ENCODE assay signal across 8 mouse cellular contexts in the genomic region with DNA sequence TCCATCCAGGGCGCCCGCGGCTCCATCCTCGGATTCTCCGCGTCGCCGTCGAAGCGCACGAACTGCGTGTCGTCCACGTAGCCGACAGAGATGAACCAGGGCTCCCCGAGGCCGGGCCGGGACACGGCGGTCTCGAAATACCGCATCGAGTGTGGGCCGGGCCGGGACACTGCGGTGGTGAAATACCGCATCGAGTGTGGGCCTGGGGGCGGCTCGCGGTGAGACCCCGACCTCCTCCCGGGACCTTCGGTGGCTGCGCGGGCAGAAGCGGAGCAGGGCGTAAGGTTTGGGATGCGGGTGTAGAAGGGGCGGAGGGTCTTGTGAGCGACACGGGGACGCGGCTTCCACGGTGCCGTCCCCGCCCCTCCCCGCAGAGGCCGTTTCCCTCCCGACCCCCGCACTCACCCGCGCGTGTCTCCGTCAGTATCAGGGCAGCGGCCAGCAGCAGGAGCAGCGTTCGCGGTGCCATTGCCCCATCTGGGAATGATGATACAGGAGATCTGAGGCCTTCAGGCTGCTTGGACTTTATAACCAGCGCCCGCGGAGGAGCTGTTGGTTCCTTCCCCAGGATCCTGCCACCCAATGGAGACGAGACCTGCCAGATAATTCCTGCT. TPM values are rescaled to one million over a fixed set of nuclear protein-coding genes. Genes with fewer than 3 reads are reported as not detected.
A peak's percentile ranks its signal among the peaks of the same experiment; 100 is the strongest.
DNase-seq lines count a peak whose midpoint lies in the region; ATAC-seq and TF ChIP-seq lines count a peak whose summit lies in the region.

A gene (minus strand): TSS at position 499 of the 614 bp plus-strand sequence.

- peak; percentile 31 for DNase-seq in adrenal gland, postnatal 14 days
- DNase-seq in adrenal gland, postnatal 10 days, result no peak
- DNase-seq in hindbrain, embryonic 14.5 days (ENCODE audit: low spot score), result no peak
- DNase-seq in yolk sac, embryonic 10.5 days (ENCODE audit: low spot score), result no peak
- DNase-seq in left cerebral cortex, adult 11 months (ENCODE audit: low spot score), result no peak
- DNase-seq in embryo, embryonic 11 days, result no peak

- no peak for TF ChIP-seq EP300 in ES-Bruce4 (IDR thresholded peaks at IDR 0.05; ENCODE audit: insufficient read depth, low read depth, low read length)

- TF ChIP-seq CTCF in ES-Bruce4 (IDR thresholded peaks at IDR 0.05; ENCODE audit: low read depth, low read length), result no peak

- no peaks in the 10 kb centered on the region for H3K9me3 ChIP-seq in ES-Bruce4 (replicated peaks; ENCODE audit: control insufficient read depth, insufficient read depth, low read length, poor library complexity, severe bottlenecking)
- H3K9me3 ChIP-seq in hindbrain, embryonic 14.5 days (ENCODE audit: control insufficient read depth, low read length), result no peaks in the 10 kb centered on the region
- no peaks in the 10 kb centered on the region for H3K9me3 ChIP-seq in megakaryocyte, embryonic 14.5 days

- peak within 1 kb of the TSS; percentile 17 for H3K4me2 ChIP-seq in hindbrain, embryonic 14.5 days (replicated peaks)

- H3K4me3 ChIP-seq in ES-Bruce4 (ENCODE audit: low read depth, low read length), result peak within 1 kb of the TSS; percentile 57
- H3K4me3 ChIP-seq in hindbrain, embryonic 14.5 days (replicated peaks; ENCODE audit: low read length), result peak within 1 kb of the TSS; percentile 11
- peak within 1 kb of the TSS; percentile 87 for H3K4me3 ChIP-seq in megakaryocyte, embryonic 14.5 days (replicated peaks)

- no peak for ATAC-seq in hindbrain, embryonic 14.5 days (ENCODE audit: low FRiP score)

- peaks cover 3% of the 10 kb centered on the region for H3K4me1 ChIP-seq in ES-Bruce4 (ENCODE audit: control insufficient read depth, insufficient read depth, low read length)
- no peaks in the 10 kb centered on the region for H3K4me1 ChIP-seq in hindbrain, embryonic 14.5 days (replicated peaks; ENCODE audit: control insufficient read depth, insufficient read depth, low read length)
- no peaks in the 10 kb centered on the region for H3K4me1 ChIP-seq in megakaryocyte, embryonic 14.5 days

- H3K27me3 ChIP-seq in ES-Bruce4 (ENCODE audit: control insufficient read depth, insufficient read depth, low read length, poor library complexity, severe bottlenecking), result no peaks in the 10 kb centered on the region
- H3K27me3 ChIP-seq in hindbrain, embryonic 14.5 days (ENCODE audit: control insufficient read depth, insufficient read depth, low read length), result peaks cover 76% of the 10 kb centered on the region
- H3K27me3 ChIP-seq in megakaryocyte, embryonic 14.5 days (replicated peaks), result peaks cover 19% of the 10 kb centered on the region

- 0 out of 2 replicates have a peak within 1 kb of the TSS, but pooled peaks have one; percentile 54 for H3K27ac ChIP-seq in ES-Bruce4 (ENCODE audit: insufficient read depth, low read length)
- H3K27ac ChIP-seq in hindbrain, embryonic 14.5 days, result no peak within 1 kb of the TSS

- 2% methylated on average over 63 of the region's 63 CpGs for WGBS in hindbrain, embryonic 14.5 days

- H3K36me3 ChIP-seq in ES-Bruce4 (ENCODE audit: control insufficient read depth, insufficient read depth, low read length, poor library complexity, severe bottlenecking), result peaks cover 2% of the 10 kb centered on the region
- no peaks in the 10 kb centered on the region for H3K36me3 ChIP-seq in hindbrain, embryonic 14.5 days (replicated peaks; ENCODE audit: control insufficient read depth, insufficient read depth)
- H3K36me3 ChIP-seq in megakaryocyte, embryonic 14.5 days (replicated peaks; ENCODE audit: low read length), result no peaks in the 10 kb centered on the region

- TF ChIP-seq POLR2A in ES-Bruce4 (IDR thresholded peaks at IDR 0.05; ENCODE audit: insufficient read depth, low read length), result no peak

- H3K9ac ChIP-seq in ES-Bruce4 (ENCODE audit: low read depth, poor library complexity, severe bottlenecking), result peak within 1 kb of the TSS; percentile 81
- H3K9ac ChIP-seq in hindbrain, embryonic 14.5 days, result no peak within 1 kb of the TSS

RNA-seq across cellular contexts. Expression of the gene that starts here (rescaled TPM):
- not detected in 2 replicates for total RNA-seq in adrenal gland, postnatal 14 days (2021)
- under 1 TPM in 1 of 2 experiments, not detected in 1; 0.33 TPM for total RNA-seq in adrenal gland, postnatal 10 days (2021)
- polyA plus RNA-seq in ES-Bruce4 (2011; ENCODE audit: insufficient read depth, insufficient read length, low read depth, missing spikeins), result 13.5 and 17.5 TPM in 2 replicates
- not detected in 2 replicates for polyA plus RNA-seq in hindbrain, embryonic 14.5 days (2014; fragmentation: Nextera tagmentation; extraction: Ambion mirVana)
- not detected in 2 replicates for polyA plus RNA-seq in megakaryocyte, embryonic 14.5 days (2012; ENCODE audit: insufficient read depth, low replicate concordance)

Comparison
In these comparisons a context has a peak if more than half of its experiments do, and no peak if none do; other contexts are left out.
1. RNA of the gene that starts here (polyA plus RNA-seq): 13.5 to 17.5 TPM in ES-Bruce4; not detected in hindbrain, embryonic 14.5 days and not detected in megakaryocyte, embryonic 14.5 days; every median in the first group is over 10 times any median in the second.
2. Peak in DNase-seq in adrenal gland, postnatal 14 days; RNA of the gene not detected or under 1 TPM.
3. H3K4me3 ChIP-seq: peak in every context shown above with its lines; median percentile 87 in megakaryocyte, embryonic 14.5 days; 57 in ES-Bruce4; 11 in hindbrain, embryonic 14.5 days.